Mouse (Mus musculus): ENCODE measurements around the gene Gm2916. TPM values are rescaled to one million over a fixed set of nuclear protein-coding genes. Genes with fewer than 3 reads are reported as not detected.

Gm2916 gene
- polyA plus RNA-seq (2012; rRNA removed), result 0.06 and 0.14 TPM in 2 replicates

DNA sequence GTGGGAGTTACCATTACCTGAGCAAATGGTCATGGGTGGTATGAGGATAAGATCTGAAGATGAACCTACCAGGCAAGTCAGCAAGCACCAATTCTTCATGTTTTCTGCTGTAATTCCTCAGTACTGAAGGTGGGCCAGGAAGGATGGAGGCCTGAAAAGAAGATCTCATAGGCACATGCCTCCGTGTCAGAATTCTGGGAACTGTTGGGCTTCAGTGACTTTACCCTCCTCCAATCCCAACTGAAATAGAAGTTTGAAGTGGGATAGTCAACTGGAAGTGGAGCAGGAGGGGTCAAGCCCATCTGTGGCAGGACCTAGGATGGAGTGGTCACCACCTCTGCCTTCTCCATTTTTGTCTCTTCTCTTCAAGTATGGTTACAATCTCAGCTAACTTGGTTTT lies at the start of gene Gm2916:
Gene Gm2916, plus strand, starts transcription at position 301 of the 400 bp plus-strand sequence.

DNA sequence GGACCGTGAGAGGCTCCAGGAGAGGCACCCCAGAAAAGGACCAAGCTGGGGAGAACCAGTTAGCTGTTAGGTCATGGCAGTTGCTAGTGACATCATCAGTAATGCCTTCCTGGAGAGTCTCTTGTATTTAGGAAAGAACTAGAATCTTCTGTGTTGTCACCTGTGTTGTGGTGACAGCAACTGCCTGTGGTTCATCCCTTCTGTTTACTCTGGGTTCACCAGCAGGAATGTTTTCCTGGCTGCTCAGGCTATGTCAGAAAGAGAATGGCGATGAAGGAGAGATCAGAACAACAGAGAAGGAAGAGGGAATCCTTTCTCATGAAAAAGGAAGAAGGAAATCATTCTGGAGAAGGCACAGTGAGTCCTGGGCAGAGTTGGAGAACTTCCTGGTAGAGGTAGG lies 38.0 kb upstream of the Gm2916 start, which contains the start of gene Gm3033:
Gene Gm3033, plus strand, starts transcription at position 301 of the 400 bp plus-strand sequence.

DNA sequence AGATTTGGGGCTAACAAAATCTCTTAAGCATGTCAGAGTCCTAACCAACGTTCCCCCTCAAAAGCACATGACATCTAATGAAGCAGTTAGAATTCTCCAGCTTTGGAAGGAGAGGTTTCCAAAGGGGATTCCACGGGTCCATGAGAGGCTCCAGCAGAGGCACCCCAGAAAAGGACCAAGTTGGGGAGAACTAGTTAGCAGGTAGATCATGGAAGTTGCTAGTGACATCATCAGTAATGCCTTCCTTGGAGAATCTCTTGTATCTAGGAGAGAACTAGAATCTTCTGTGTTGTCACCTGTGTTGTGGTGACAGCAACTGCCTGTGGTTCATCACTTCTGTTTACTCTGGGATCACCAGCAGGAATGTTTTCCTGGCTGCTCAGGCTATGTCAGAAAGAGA lies 47.5 kb downstream of the Gm2916 start, which contains the start of gene Gm3029:
Gene Gm3029, plus strand, starts transcription at position 301 of the 400 bp plus-strand sequence.

DNA sequence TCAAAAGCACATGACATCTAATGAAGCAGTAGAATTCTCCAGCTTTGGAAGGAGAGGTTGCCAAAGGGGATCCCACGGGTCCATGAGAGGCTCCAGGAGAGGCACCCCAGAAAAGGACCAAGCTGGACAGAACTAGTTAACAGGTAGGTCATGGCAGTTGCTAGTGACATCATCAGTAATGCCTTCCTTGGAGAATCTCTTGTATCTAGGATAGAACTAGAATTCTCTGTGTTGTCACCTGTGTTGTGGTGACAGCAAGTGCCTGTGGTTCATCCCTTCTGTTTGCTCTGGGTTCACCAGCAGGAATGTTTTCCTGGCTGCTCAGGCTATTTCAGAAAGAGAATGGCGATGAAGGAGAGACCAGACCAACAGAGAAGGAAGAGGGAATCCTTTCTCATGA lies 79.3 kb downstream of the Gm2916 start, which contains the start of gene Gm3095:
Gene Gm3095, plus strand, starts transcription at position 301 of the 400 bp plus-strand sequence.

Other genes with a start within 250 kb of the Gm2916 start
- gene Gm3012, start 249.7 kb upstream of the Gm2916 start, polyA plus RNA-seq (2012; rRNA removed), result not detected in 2 replicates
- gene Gm3020, start 232.1 kb upstream of the Gm2916 start, polyA plus RNA-seq (2012; rRNA removed), result 1.1 and 2.1 TPM in 2 replicates
- gene Gm3043, start 195.4 kb upstream of the Gm2916 start, polyA plus RNA-seq (2012; rRNA removed), result not detected in 2 replicates
- gene Gm3002, start 74.1 kb upstream of the Gm2916 start, polyA plus RNA-seq (2012; rRNA removed), result 1.2 and 2.3 TPM in 2 replicates
- not detected in 2 replicates for gene Gm3033, start 37.9 kb upstream of the Gm2916 start, polyA plus RNA-seq (2012; rRNA removed)
- 0.17 TPM in 1 of 2 replicates, not detected in the other for gene Gm3029, start 47.6 kb downstream of the Gm2916 start, polyA plus RNA-seq (2012; rRNA removed)
- 0.13 and 0.32 TPM in 2 replicates for gene Gm3095, start 79.4 kb downstream of the Gm2916 start, polyA plus RNA-seq (2012; rRNA removed)
- gene Gm3099, start 114.2 kb downstream of the Gm2916 start, polyA plus RNA-seq (2012; rRNA removed), result not detected in 2 replicates
- gene Gm5796, start 139.8 kb downstream of the Gm2916 start, polyA plus RNA-seq (2012; rRNA removed), result 0.52 and 1.0 TPM in 2 replicates
- gene Gm3115, start 199.9 kb downstream of the Gm2916 start, polyA plus RNA-seq (2012; rRNA removed), result not detected in 2 replicates
- 1.1 and 2.5 TPM in 2 replicates for gene Gm8108, start 226.4 kb downstream of the Gm2916 start, polyA plus RNA-seq (2012; rRNA removed)

All from central nervous system, embryonic 11.5 days (tissue).